Mouse (Mus musculus): ENCODE measurements around the gene Cyth3. TPM values are rescaled to one million over a fixed set of nuclear protein-coding genes. Genes with fewer than 3 reads are reported as not detected.

The Cyth3 gene
- polyA plus RNA-seq, 1 experiment from 2014 or later = 24.0 TPM

- no peak for TF ChIP-seq CTCF (IDR thresholded peaks at IDR 0.05)
- in situ Hi-C loops (cut with MboI; ENCODE audit: low pct_unique_long_range_greater_than_20kb) = no loop called here
- no peak for DNase-seq (ENCODE audit: low read depth, low spot score)
- ATAC-seq = no peak
- CTCF ChIA-PET = interaction anchor here (1.1 to 2.8 kb wide), 5 partner anchors 9 to 135 kb away, joined by 3 to 9 read pairs (median 4); no protein-coding TSS in a partner anchor
- no peaks in the 10 kb centered on the region for H3K27me3 ChIP-seq
- POLR2A ChIA-PET = interaction anchor here (0.5 kb wide), 1 partner anchor 277 kb away, joined by 3 read pairs; no protein-coding TSS in a partner anchor
These were observed 82.8 kb downstream of the Cyth3 start for GRCm38 (mm10) chr5:143704875-143705658.

DNA sequence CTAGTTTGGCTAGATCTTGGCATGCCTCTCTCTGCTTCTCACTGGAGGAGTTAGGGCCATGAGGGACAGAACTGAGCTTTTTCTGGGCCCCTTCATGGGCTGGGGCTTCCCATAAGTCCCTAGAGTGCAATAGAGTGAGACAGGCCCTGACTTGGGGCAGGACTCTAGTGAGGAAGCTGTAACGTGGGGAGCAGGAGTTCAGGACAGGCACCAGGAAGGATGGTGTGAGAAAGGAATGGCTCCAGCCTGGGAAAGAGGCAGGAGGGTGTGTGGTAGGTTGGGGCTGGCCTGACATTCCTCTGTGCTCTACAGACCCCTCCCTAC, 83.4 kb downstream of the Cyth3 start:
- ChIA-PET POLR2A (interaction anchor here (0.5 kb wide), 1 partner anchor 277 kb away, joined by 3 read pairs; no protein-coding TSS in a partner anchor), CTCF (interaction anchor here (1.1 to 2.8 kb wide), 3 partner anchors 10 to 132 kb away, joined by 4 to 9 read pairs (median 4); no protein-coding TSS in a partner anchor)
- ATAC-seq (no peak), DNase-seq (ENCODE audit: low read depth, low spot score) (no peak)
- H3K27me3 ChIP-seq = no peaks in the 10 kb centered on the region
- in situ Hi-C loops (cut with MboI; ENCODE audit: low pct_unique_long_range_greater_than_20kb) = no loop called here
- TF ChIP-seq CTCF (IDR thresholded peaks at IDR 0.05) = no peak

GRCm38 (mm10) chr5:143706030-143706821, 84.0 kb downstream of the Cyth3 start:
- ChIA-PET POLR2A (interaction anchor here (0.5 to 0.9 kb wide), 2 partner anchors 137 to 276 kb away, joined by 3 read pairs; no protein-coding TSS in a partner anchor), CTCF (interaction anchor here (1.5 to 11.9 kb wide), 3 partner anchors 11 to 137 kb away, joined by 4 to 86 read pairs (median 9); no protein-coding TSS in a partner anchor)
- H3K27me3 ChIP-seq = no peaks in the 10 kb centered on the region
- in situ Hi-C loops (cut with MboI; ENCODE audit: low pct_unique_long_range_greater_than_20kb) = no loop called here
- ATAC-seq (no peak), DNase-seq (ENCODE audit: low read depth, low spot score) (no peak)
- no peak for TF ChIP-seq CTCF (IDR thresholded peaks at IDR 0.05)

DNA sequence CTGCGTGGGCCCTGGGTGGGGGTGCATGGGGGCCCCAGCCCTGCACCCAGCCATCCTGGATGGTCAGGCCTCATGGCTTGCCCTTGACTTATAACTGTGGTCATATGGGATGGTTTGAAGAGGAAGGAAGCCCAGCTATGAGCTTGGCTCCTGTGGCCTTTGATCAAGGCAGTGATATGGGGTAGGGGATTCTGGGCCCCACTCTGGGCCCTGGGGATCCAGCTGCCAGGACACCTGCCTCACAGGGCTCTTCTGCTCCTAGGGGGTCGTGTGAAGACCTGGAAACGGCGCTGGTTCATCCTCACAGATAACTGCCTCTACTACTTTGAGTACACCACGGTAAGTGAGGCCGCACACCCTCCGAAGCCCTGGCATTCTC, 84.6 kb downstream of the Cyth3 start:
- in situ Hi-C loops (cut with MboI; ENCODE audit: low pct_unique_long_range_greater_than_20kb) = no loop called here
- DNase-seq (ENCODE audit: low read depth, low spot score) = no peak
- H3K27me3 ChIP-seq = no peaks in the 10 kb centered on the region
- no peak for TF ChIP-seq CTCF (IDR thresholded peaks at IDR 0.05)
- no peak for ATAC-seq
- POLR2A ChIA-PET = interaction anchor here (0.9 kb wide), 1 partner anchor 138 kb away, joined by 3 read pairs; no protein-coding TSS in a partner anchor
- CTCF ChIA-PET = interaction anchor here (11.9 kb wide), 1 partner anchor 137 kb away, joined by 86 read pairs; no protein-coding TSS in a partner anchor

GRCm38 (mm10) chr5:143711326-143711725, 89.1 kb downstream of the Cyth3 start:
- in situ Hi-C loops (cut with MboI; ENCODE audit: low pct_unique_long_range_greater_than_20kb) = no loop called here
- no peak for TF ChIP-seq CTCF (IDR thresholded peaks at IDR 0.05)
- ChIA-PET CTCF (interaction anchor here (0.5 to 11.9 kb wide), 17 partner anchors 9 to 152 kb away, joined by 3 to 86 read pairs (median 3); partner anchors contain the start of gene Usp42), POLR2A (interaction anchor here (0.9 kb wide), 1 partner anchor 143 kb away, joined by 4 read pairs; no protein-coding TSS in a partner anchor)
- no peaks in the 10 kb centered on the region for H3K27me3 ChIP-seq
- DNase-seq (ENCODE audit: low read depth, low spot score) = peak; percentile 24
- peak; percentile 47 for ATAC-seq

GRCm38 (mm10) chr5:143712011-143712800, 90.0 kb downstream of the Cyth3 start:
- TF ChIP-seq CTCF (IDR thresholded peaks at IDR 0.05) = no peak
- ATAC-seq (no peak), DNase-seq (ENCODE audit: low read depth, low spot score) (no peak)
- no peaks in the 10 kb centered on the region for H3K27me3 ChIP-seq
- in situ Hi-C loops (cut with MboI; ENCODE audit: low pct_unique_long_range_greater_than_20kb) = no loop called here
- POLR2A ChIA-PET = interaction anchor here (0.9 kb wide), 1 partner anchor 144 kb away, joined by 4 read pairs; no protein-coding TSS in a partner anchor
- CTCF ChIA-PET = interaction anchor here (0.7 to 11.9 kb wide), 13 partner anchors 8 to 150 kb away, joined by 3 to 86 read pairs (median 3); partner anchors contain the start of gene Usp42

GRCm38 (mm10) chr5:143721962-143722361, 99.7 kb downstream of the Cyth3 start:
- CTCF ChIA-PET = interaction anchor here (2.0 kb wide), 1 partner anchor 11 kb away, joined by 9 read pairs; no protein-coding TSS in a partner anchor
- ATAC-seq = no peak
- TF ChIP-seq CTCF (IDR thresholded peaks at IDR 0.05) = no peak
- DNase-seq (ENCODE audit: low read depth, low spot score) = no peak
- POLR2A ChIA-PET = interaction anchor here (0.6 kb wide), 1 partner anchor 264 kb away, joined by 4 read pairs; no protein-coding TSS in a partner anchor
- H3K27me3 ChIP-seq = no peaks in the 10 kb centered on the region
- in situ Hi-C loops (cut with MboI; ENCODE audit: low pct_unique_long_range_greater_than_20kb) = no loop called here

DNA sequence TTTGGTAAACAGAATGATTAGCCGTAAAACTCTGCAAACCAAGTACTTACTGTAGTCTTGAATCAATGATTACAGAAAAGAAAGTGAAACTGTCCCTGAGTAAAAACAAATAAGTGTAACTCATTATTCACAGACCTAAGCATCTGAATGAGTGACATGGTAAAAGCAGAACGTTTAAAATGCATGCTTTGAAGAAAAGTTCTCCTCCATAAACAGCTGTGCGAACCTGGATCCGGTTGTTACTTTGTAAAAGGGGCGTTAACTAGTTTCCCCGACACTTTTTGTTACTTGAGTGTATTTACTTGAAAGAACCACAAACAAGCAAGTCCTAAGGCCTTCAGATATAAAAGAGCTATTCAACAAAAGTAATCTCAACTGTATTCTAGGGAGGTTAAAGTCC, 108.7 kb downstream of the Cyth3 start:
- H3K27me3 ChIP-seq = peaks cover 6% of the 10 kb centered on the region
- ATAC-seq (no peak), DNase-seq (ENCODE audit: low read depth, low spot score) (no peak)
- in situ Hi-C loops (cut with MboI; ENCODE audit: low pct_unique_long_range_greater_than_20kb) = no loop called here
- ChIA-PET CTCF (interaction anchor here (1.4 to 2.8 kb wide), 4 partner anchors 17 to 243 kb away, joined by 3 to 15 read pairs (median 3); no protein-coding TSS in a partner anchor), POLR2A (interaction anchor here (1.0 to 1.6 kb wide), 2 partner anchors 87 to 150 kb away, joined by 3 to 6 read pairs; partner anchors contain the start of gene Eif2ak1)
- no peak for TF ChIP-seq CTCF (IDR thresholded peaks at IDR 0.05)

GRCm38 (mm10) chr5:143731483-143732112, 109.4 kb downstream of the Cyth3 start:
- peaks cover 6% of the 10 kb centered on the region for H3K27me3 ChIP-seq
- no peak for TF ChIP-seq CTCF (IDR thresholded peaks at IDR 0.05)
- ChIA-PET CTCF (interaction anchor here (0.9 to 2.8 kb wide), 6 partner anchors 9 to 242 kb away, joined by 3 to 15 read pairs (median 4); no protein-coding TSS in a partner anchor), POLR2A (interaction anchor here (0.9 to 1.6 kb wide), 3 partner anchors 86 to 177 kb away, joined by 3 to 6 read pairs (median 3); partner anchors contain the start of gene Eif2ak1)
- in situ Hi-C loops (cut with MboI; ENCODE audit: low pct_unique_long_range_greater_than_20kb) = no loop called here
- ATAC-seq = peak; percentile 22
- no peak for DNase-seq (ENCODE audit: low read depth, low spot score)

Data from Patski (cell line).